Mouse (Mus musculus) lung, postnatal 25 days (tissue): ENCODE measurements around the gene Auts2.

Experiments
- DNase-seq: peaks from one replicate; pipeline ENCODE4 v3.0.0; 2022; ENCODE audit warnings: low spot score

Auts2 gene

DNA sequence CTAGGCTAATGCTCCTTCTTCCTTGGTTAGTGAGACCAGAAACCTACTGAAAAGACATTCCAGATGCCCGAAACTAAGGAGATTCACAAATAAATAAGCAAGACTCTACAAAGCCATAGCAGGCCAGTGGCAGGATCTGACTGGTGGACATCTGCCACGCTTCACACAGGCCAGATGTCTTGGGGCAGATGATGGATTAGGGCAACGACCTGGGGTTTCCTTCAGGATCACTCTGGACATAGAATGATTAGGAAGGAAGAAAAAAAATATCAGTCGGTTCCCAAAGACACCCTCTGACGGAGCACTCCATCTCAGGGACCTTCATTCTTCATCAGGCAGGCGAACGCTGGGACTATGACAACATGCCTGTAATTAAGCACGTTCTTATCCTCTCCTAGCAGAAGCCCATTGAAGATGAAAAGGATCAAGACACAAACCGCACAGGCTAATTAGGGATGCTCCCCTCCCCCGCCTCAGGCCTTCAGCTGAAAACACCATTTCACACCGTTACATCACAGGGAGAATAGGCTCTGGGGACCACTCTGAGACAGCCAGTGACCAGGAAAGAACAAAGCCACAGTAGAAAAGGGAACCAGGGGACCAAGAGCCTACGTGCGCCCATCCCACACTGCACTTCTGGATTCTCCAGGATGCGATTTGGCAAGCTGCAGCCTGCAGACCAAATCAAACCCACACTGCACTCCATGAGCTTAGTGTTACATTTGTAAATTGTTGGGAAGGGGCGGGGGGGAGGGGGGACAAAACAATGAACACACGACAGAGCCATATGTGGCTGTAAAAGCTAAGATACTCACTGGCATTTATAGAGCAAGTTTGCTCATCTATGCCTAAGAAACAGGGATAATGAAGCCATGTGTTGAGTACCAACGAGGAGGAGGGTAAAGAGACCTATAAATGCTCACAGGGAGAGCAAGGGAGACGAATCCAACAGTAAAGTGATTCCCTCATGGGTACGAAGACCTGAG is 710.0 kb downstream of the Auts2 start:
- DNase-seq: no peak

DNA sequence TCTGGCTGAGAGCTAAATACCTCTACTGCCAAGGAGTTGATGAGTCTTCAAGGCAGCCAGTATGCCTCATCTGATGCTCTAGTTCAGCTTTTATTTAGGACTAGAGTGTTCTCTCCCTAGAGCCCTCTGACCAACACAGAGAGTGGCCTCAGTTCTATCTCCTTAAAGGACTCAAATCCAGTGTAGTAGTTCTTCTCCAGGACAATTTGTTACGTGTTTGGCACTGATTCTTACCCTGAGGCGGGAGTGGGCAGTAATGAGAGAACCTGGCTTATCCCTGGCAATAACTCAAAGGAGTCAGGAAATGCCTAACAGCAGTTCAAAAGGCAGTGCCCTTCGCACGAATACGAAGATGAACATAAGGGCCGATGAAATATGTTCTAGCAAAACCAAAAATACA is 713.0 kb downstream of the Auts2 start:
- no peak for DNase-seq

DNA sequence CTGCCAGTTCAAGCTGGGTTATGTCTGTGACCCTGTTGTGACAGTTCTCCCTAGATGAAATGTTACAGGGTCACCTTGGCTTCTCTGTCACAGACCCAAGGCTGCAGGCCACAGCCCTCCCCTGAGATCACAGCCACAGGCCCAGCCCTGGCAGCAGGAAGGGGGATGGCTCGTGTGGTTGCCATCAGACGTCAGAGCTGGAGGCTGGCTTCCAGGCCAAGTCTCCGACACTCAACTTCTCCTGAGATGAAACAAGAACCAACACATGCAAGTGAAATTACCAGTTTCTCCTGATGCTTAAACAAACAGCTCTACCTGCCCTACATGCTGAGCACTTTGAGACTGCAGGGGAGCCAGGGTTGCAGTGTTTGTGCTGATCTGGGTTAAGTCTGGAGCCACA is 713.9 kb downstream of the Auts2 start:
- DNase-seq: peak; percentile 38

DNA sequence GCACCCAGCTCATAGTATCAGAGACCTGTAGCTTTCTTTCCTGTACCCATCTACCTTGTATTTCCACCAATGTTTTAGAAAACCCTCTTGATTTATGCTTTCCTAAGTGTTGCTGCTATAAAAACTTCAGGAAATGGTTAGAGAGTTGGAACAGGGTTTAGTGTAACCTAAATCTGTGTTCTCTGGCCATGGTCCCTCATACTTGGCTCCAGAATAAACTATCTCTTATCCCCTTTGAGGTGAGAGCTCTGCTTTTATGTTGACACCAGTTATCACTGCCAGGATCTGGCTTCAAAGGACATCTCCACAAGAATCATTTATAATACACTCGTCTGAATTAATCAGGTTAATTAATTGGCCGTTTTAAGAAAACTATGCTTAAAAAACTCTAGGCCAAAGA is 714.5 kb downstream of the Auts2 start:
- no peak for DNase-seq

DNA sequence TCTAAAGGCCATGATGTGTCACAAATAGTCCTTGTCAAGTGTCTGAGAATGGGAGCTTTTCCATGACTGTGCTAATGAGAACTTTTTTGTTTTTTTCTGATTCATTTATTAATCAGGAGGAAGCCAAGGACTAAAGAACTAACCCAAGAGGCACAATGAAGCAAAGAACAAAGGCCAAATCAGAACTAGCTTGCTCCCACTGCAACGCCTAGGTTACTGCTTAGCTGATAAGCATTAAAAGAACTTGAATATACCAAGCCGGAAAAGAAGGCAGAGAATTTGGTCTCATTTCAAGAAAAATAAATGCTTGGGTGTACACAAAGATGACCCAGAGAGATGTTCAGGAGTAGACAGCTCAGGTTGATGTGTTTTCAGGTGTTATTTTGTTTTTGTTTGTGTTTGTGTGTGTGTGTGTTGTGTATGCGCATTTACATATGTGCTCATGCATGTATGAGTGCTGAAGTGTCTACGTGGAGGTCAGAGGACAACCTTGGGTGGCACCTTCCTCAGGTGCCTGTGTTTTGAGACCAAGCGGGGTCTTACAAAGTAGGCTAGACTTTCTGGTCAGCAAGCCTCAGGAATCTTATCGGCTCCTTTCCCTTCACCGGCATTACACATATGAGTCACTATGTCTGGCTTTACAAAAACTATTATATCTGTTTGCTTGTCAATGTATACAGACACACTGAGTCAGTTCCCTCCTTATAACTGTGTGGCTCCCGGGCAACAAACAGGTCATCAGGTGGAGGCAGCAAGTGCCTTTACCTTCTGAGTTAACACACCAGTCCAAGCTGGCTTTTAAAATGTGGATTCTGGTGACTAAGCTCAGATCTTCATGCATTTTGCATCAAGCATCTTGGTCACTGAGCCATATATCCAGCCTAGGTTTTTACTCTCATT is 716.5 kb downstream of the Auts2 start:
- no peak for DNase-seq

DNA sequence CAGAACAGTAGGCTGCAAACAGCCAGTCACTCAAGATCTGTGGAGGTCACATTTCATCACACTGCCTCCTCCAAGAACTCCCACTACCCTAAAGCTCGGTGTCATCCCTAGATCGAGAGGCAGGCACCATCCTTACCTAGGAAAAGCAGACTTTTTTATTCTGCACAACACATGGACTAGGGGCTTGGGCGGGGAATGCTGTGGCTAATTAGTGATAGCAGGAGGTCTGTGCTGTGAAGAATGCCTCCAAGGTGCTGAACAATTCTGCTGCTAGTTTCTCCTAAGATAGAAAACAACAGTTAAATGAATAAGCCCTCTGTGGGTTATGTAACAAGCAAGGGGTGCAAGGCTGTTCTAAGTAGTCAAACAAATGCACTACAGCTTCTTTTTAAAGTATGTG is 717.7 kb downstream of the Auts2 start:
- no peak for DNase-seq

DNA sequence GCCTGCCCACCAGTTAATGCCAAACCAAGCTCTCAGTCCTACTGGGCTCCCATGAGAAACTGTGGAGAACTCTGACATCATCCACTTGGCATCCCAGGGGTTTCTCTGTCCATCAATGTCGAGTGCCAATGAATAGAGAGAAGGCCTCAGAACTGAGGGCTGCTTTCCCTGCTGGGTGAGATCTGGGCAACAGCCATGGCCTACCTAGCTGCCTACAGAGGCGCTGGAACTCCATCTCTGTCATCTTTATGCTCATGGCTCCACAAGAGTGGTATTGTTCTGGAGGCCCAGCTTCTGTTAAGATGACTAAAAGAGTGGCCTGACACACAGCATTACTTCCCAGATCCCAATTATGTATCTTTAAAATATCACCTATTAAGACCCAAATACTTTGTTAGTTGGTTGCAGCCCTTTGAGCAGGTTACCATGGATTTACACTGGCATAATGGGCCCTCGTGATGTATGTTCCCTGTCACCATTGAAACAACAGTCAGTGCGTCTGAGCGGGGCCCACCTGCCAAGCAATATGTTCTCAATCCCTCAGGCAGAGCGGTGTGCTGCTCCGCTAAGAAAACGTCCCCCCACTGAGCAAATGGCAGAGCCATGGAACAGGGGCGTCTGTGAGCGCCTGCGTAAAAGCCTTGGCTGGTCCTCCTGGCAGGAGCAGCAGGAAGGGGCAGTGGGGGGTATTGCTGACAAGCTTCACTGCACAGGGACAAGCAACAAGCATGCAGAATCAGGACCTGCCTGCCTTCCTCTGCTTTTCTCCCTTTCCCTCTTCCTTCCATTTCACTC is 718.8 kb downstream of the Auts2 start:
- no peak for DNase-seq

DNA sequence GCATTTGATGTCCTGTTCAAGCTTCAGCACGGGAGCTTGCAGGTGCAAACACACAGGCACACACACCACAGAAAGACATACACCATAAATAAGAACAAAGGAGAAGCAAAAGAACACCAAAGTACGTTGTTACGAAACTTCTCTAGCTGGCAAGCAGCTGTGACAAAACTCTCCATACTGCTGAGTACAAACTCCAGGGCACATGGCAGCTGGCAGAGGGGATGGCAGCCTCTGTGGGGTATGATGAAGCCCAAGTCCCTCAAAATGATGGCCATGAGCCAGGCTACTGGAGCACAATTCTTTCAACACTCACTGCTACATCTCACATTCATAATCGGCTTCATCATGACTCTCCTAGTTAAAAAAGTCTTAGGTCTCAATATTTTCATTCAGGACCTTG is 721.7 kb downstream of the Auts2 start:
- DNase-seq: no peak

DNA sequence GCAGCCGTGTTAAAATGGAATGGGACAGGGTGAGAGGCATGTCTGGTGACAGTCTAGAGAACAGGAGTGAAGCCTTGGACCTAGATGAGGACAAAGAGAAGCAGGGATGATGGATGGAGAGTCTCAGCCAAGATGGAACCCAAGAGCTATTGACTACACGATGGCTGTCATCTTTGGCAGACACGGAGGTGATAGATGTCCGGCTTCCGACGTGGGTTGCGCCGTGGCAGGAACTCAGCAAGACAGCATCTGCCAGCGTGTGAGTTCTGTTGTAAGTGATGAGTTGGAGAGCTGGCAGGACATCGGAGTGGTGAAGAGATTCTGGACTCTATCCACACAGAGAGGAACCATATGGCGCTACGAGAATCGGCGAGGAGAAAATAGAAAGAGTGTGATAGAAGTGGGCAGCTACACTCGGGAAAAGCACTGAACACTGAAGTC is 723.9 kb downstream of the Auts2 start:
- DNase-seq: peak; percentile 42

DNA sequence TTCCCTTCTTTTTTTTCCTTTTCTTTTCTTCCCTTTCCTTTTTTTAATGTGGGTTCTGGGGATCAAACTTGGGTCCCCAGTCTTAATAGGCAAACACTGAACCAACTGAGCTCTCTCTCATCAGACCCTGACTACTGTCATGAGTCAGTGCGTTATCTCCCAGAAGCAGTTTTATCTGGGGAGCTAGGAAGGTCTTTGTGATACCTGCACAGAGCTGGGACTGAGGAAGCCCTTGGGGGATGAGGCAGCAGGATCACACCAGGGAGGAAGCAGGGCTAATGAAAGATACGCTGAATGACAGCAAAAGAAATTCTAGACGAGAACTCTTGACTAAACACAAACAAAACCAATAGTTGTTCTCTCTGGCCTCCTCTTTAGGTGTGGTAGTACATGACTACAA is 727.6 kb downstream of the Auts2 start:
- DNase-seq: no peak

DNA sequence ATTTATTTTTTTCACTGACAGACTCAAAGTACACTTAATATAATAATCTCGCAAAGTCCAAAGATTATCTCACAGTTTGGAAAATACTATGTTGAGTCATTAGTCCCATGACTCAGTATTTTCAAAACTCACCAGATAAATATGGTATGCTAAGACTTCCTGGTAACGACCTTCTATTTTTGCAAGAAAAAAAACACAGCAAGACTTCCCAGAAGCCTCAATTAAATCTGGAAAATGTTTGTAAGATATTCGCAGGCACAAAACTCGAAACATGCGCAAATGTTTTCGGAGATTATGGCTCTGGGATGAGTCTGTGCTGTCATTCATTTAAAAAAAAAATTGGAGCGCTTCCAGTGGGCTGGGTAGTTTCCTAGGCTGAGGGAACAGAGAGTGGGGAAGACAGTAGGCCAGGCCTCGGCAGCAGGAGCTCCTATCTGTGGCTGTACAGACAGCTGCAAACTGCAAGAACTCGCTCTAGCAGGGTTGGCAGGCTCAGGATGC is 728.6 kb downstream of the Auts2 start:
- DNase-seq: peak; percentile 50

DNA sequence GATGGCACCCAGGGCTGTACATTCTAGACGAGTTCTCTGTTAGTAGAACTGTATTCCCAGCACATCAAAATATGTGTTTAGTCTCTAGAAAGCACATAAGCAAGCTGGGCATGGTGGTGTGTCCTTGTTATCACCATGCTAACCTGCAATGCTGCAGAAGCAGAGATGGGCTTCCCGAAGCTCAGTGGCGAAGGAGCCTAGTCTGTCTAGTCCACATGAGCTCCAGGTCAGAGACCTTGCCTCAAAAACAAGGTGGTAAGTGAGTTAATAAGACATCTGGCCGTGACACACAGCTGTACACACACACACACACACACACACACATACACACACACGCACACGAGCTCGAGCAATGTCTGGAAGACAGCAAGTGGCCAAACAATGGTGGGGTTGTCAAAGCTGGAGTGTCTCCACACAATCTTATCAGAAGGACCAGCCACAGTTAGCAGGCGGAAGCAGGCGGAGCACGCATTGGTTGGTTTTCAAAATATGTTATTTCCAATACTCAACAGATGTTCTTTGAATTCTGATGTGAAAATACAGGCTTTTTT is 729.1 kb downstream of the Auts2 start:
- DNase-seq: no peak

DNA sequence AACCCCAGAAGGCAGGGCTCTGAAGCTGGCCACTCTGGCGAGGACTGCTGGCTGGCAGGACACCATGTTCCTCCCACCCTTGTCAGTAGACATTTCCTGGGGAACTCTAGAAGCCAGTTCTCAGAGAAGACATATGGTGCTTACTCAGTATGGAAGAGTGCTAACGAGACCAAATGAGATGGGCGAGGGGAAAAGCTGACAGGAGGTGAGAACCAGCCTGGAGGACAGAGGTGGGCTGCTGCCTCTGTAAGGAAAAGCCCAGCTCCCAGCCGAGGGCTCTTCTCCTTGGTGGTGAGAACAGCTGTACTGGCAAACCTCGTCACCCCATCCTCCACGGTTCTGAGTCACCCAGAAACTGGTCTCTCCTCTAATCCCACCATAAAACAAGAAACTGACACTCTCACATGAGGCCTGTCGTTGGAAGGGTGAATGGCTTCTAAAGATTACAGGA is 729.8 kb downstream of the Auts2 start:
- no peak for DNase-seq

DNA sequence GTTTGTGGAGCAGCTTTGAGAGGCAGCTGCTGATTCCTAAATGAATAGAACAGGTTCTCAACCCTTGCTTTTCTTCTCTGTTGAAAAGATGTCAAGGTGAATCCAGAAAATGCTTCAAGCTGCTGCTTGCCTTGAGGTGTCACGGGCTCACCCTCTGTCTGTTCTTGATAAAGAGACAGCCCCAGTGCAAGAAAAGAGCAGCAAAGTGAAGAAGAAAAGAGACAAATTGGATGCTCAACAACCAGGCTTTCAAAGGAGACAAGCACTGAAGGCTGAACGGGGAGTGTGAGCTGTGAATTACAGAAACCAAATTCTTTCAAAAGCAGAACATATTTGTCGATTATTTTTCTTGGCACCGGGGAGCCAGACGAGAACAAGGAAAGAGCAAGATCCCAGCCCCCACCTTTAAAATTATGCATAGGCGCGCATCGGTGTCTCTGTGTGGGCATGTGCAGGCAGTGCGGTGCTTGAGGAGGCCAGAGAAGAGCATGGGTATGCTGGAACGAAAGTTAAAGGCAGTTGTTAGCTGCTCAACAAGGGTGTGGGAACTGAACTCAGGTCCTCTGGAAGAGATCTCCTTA is 730.6 kb downstream of the Auts2 start:
- no peak for DNase-seq

DNA sequence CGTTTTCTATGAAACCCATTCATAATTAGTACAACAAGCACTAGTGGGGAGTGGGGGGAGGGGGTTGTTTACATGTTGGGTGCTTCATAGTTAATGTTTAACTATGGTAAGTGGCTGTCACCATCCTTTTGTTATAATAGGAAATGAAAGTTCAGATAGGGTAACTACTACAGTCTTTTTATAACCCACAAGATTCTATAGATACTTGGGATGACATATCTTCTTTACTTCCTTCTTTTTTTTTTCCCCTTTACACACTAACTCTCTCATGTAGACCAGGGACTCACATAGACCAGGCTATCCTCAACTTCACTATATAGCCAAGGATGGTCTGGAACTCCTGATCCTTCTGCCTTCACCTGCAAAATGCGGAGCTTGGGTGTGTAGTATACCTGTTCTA is 736.8 kb downstream of the Auts2 start:
- no peak for DNase-seq

DNA sequence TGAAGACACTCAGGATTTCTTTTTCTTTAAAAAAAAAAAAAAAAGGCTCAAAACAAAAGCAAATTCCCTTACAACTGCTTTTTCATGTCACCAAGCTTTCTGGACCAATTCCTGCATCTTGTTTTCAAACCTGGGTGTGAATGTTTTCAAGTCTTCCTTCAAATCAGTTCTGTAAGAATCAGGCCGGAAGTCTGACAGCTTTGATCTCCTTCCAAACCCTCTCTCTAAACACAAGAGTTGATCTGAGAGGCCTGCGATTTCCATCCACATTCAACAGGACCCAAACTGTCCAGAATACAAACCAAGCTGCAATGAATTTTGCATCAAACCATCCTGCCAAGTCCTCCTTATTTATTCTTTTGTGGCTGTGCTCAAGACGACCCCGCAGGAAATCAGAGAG is 737.9 kb downstream of the Auts2 start:
- DNase-seq: peak; percentile 48

DNA sequence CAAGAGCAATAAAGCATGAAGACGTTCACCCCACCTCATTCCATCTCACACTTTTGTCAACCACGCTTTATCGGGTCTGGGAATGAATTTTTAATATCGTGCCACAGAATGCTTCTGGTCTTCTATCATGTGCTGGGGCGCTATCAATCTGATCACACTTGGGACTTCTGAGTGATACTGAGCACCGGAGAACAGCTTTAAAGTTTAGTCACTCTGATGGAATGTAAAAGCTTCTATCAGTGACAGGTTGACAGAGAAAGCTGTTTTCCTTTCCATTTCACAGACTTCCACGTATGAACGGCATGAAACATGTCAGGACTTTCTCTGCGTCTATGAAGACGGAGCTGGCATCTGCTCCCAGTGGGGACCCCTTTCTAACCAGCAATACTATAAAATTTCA is 739.5 kb downstream of the Auts2 start:
- no peak for DNase-seq

DNA sequence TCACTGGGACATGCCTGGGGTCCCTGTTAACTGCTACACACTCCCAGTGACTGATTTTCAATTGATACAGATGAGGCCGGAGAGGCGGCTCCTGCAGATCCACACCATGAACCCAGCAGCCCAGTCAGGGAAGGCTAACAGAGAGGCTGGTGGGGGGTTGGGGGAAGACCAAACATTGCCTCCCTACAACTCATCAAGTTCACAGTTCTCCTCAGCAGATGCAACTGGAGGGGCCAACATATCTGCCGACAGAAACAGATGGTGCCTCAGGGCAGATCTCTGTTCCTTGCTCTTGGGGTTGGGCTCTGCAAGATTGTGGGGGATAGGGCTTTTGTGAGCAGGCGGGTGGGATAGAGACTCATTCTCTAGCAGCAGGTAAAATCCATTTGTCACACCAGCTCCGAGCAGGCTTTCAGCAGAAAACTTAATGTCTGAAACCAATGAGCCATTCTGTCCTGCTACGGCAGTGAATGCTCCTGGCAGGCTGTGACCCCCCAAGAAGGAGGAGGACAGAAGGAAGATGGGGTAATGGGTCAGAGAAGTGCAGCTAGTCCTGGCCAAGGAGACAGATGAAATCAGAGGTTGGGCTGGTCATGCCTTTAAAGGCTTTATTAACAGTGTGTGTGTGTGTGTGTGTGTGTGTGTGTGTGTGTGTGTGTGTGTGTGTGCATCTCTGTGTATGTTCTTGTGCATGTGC is 740.7 kb downstream of the Auts2 start:
- DNase-seq: no peak

DNA sequence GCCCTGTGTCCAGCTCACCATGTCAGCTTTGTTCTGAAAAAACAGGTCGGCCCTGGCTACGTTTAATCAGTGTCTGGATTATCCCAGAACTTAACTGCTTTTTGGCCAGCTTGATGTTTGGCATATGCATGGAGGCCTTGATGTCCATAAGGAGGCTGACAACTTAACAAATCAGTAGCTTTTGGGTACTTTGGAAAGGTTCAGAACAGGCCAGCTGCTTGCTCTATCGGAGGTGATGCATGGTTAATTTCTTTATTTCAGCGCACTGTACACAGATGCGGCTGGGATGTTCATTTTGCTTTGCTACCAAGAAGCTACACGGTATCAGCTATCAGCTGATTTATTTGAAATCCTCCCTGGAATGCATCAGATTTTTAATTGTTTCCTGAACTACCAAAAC is 741.2 kb downstream of the Auts2 start:
- no peak for DNase-seq

DNA sequence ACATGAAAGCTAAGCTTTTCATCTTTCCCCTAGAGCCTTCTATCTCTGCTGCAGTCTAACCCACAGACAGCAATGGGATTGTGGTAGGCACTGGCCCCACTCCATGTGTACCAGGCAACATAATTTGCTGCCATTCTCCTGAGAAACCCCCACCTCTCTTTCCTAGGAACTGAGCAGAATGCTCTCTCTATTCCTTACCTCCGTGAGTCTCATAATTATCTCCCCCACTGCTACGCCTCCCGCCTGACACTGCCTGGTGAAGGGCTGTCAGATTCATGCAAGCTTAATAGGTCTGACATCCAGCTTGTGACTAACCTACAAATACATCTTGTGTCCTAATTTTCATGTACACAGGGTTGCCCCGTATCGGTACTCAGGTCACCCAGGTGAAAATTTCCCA is 744.8 kb downstream of the Auts2 start:
- DNase-seq: no peak
